11 mouse cellular contexts compared by ENCODE assay signal in genomic region chr11:95071266-95071665, GRCm38 (mm10). TPM values are rescaled to one million over a fixed set of nuclear protein-coding genes. Genes with fewer than 3 reads are reported as not detected.
DNase-seq lines count a peak whose midpoint lies in the region; ATAC-seq lines count a peak whose summit lies in the region.
"Had no signal": no experiment of that assay in that cellular context is flagged by ENCODE, and none has a peak within 500 bp of the region (broad histone marks: within the 10 kb centered on the region; RNA-seq: fewer than 3 reads in every experiment).

No protein-coding gene starts in this region.

- H3K4me1 ChIP-seq in midbrain, embryonic 13.5 days (replicated peaks): peaks cover 21% of the 10 kb centered on the region
- peaks cover 19% of the 10 kb centered on the region for H3K4me1 ChIP-seq in midbrain, embryonic 15.5 days

- peak; percentile 32; the same call in 1 of the 2 replicates for ATAC-seq in midbrain, embryonic 13.5 days
- no peak for ATAC-seq in midbrain, embryonic 15.5 days (replicated peaks)

- 42% methylated on average over 7 of the region's 7 CpGs for WGBS in midbrain, embryonic 13.5 days
- WGBS in midbrain, embryonic 15.5 days: 45% methylated on average over 7 of the region's 7 CpGs

- H3K36me3 ChIP-seq in midbrain, embryonic 13.5 days: no peaks in the 10 kb centered on the region
- H3K36me3 ChIP-seq in midbrain, embryonic 15.5 days (replicated peaks): no peaks in the 10 kb centered on the region
- H3K36me3 ChIP-seq: midbrain, embryonic 10.5 days had no signal

- no peak overlapping the region for H3K9ac ChIP-seq in midbrain, embryonic 13.5 days (replicated peaks)
- no peak overlapping the region for H3K9ac ChIP-seq in midbrain, embryonic 15.5 days

- no peak overlapping the region for H3K4me3 ChIP-seq in midbrain, embryonic 13.5 days (replicated peaks)
- no peak overlapping the region for H3K4me3 ChIP-seq in midbrain, embryonic 15.5 days
- H3K4me3 ChIP-seq: midbrain, embryonic 10.5 days had no signal

- H3K27ac ChIP-seq in midbrain, embryonic 13.5 days: no peak overlapping the region
- no peak overlapping the region for H3K27ac ChIP-seq in midbrain, embryonic 15.5 days

- H3K27me3 ChIP-seq in midbrain, embryonic 13.5 days: peaks cover 28% of the 10 kb centered on the region
- peaks cover 16% of the 10 kb centered on the region; the same call in 1 of the 2 replicates for H3K27me3 ChIP-seq in midbrain, embryonic 15.5 days (replicated peaks)

- peak; percentile 29 for DNase-seq in adrenal gland, postnatal 14 days
- no peak for DNase-seq in adrenal gland, postnatal 25 days
- DNase-seq in kidney, postnatal 14 days: peak; percentile 64
- DNase-seq in yolk sac, embryonic 10.5 days (ENCODE audit: low spot score): peak; percentile 53
- no peak for DNase-seq in layer of hippocampus, adult 11-12 months (ENCODE audit: low spot score)
- no peak for DNase-seq in thymus, postnatal 0 days (ENCODE audit: low spot score)
- DNase-seq: thymus, postnatal 36 days had no signal

- H3K4me2 ChIP-seq in midbrain, embryonic 13.5 days (replicated peaks): no peak overlapping the region
- H3K4me2 ChIP-seq in midbrain, embryonic 15.5 days: no peak overlapping the region

- H3K9me3 ChIP-seq in midbrain, embryonic 13.5 days: no peaks in the 10 kb centered on the region
- H3K9me3 ChIP-seq in midbrain, embryonic 15.5 days: no peaks in the 10 kb centered on the region
- H3K9me3 ChIP-seq: midbrain, embryonic 10.5 days had no signal

RNA-seq across cellular contexts. Expression of gene Itga3, which starts 5.3 kb away (rescaled TPM):
- total RNA-seq in adrenal gland, postnatal 14 days (2021): 33.9 and 36.1 TPM in 2 replicates
- 36.8 and 40.7 TPM in 2 replicates for total RNA-seq in adrenal gland, postnatal 25 days (2021)
- polyA plus RNA-seq in midbrain, embryonic 13.5 days (2015; fragmentation: Nextera tagmentation; extraction: Ambion mirVana): 6.6 and 8.8 TPM in 2 replicates
- 17.2 and 17.4 TPM in 2 replicates for polyA plus RNA-seq in midbrain, embryonic 15.5 days (2015; fragmentation: Nextera tagmentation; extraction: Ambion mirVana)
- 6.2 and 7.0 TPM in 2 replicates for polyA plus RNA-seq in thymus, postnatal 0 days (2015; fragmentation: Nextera tagmentation; extraction: Ambion mirVana)

RNA-seq across cellular contexts. Expression of gene Pdk2, which starts 30.1 kb away (rescaled TPM):
- 147 and 156 TPM in 2 replicates for total RNA-seq in adrenal gland, postnatal 14 days (2021)
- 82.9 and 86.4 TPM in 2 replicates for total RNA-seq in adrenal gland, postnatal 25 days (2021)
- polyA plus RNA-seq in midbrain, embryonic 13.5 days (2015; fragmentation: Nextera tagmentation; extraction: Ambion mirVana): 21.4 and 24.7 TPM in 2 replicates
- polyA plus RNA-seq in midbrain, embryonic 15.5 days (2015; fragmentation: Nextera tagmentation; extraction: Ambion mirVana): 27.4 and 28.2 TPM in 2 replicates
- 13.0 and 13.9 TPM in 2 replicates for polyA plus RNA-seq in thymus, postnatal 0 days (2015; fragmentation: Nextera tagmentation; extraction: Ambion mirVana)

RNA-seq across cellular contexts. Expression of gene Dlx3, which starts 48.7 kb away (rescaled TPM):
- total RNA-seq in adrenal gland, postnatal 14 days (2021): not detected in 2 replicates
- not detected in 2 replicates for total RNA-seq in adrenal gland, postnatal 25 days (2021)
- polyA plus RNA-seq in midbrain, embryonic 13.5 days (2015; fragmentation: Nextera tagmentation; extraction: Ambion mirVana): 0.27 and 0.30 TPM in 2 replicates
- polyA plus RNA-seq in midbrain, embryonic 15.5 days (2015; fragmentation: Nextera tagmentation; extraction: Ambion mirVana): 0.17 and 0.20 TPM in 2 replicates
- polyA plus RNA-seq in thymus, postnatal 0 days (2015; fragmentation: Nextera tagmentation; extraction: Ambion mirVana): 0.33 and 0.45 TPM in 2 replicates
- total RNA-seq: left cerebral cortex, postnatal 14 days had no signal

Comparison
In these comparisons a context has a peak if more than half of its experiments do, and no peak if none do; other contexts are left out.
1. DNase-seq: peak in adrenal gland, postnatal 14 days (single experiment), kidney, postnatal 14 days (single experiment) and yolk sac, embryonic 10.5 days (single experiment); none in adrenal gland, postnatal 25 days (single experiment), layer of hippocampus, adult 11-12 months (single experiment) and thymus, postnatal 0 days (single experiment).